12 mouse cellular contexts compared by ENCODE assay signal in genomic region chr5:115013436-115013835, GRCm38 (mm10). TPM values are rescaled to one million over a fixed set of nuclear protein-coding genes. Genes with fewer than 3 reads are reported as not detected.
DNase-seq lines count a peak whose midpoint lies in the region; ATAC-seq and TF ChIP-seq lines count a peak whose summit lies in the region.
"Had no signal": no experiment of that assay in that cellular context is flagged by ENCODE, and none has a peak within 500 bp of the region (broad histone marks: within the 10 kb centered on the region; RNA-seq: fewer than 3 reads in every experiment).

No protein-coding gene starts in this region.

- no peak for TF ChIP-seq CTCF in hindbrain, postnatal 0 days (IDR thresholded peaks at IDR 0.05; ENCODE audit: low read depth)

- H3K4me2 ChIP-seq in hindbrain, postnatal 0 days (ENCODE audit: low read depth, low read length) = peak overlapping the region; percentile 96
- H3K4me2 ChIP-seq in midbrain, embryonic 13.5 days (replicated peaks) = peak overlapping the region; percentile 97

- no peak for ATAC-seq in hindbrain, postnatal 0 days
- ATAC-seq in midbrain, embryonic 13.5 days = no peak

- no peak overlapping the region for H3K27ac ChIP-seq in brown adipose tissue, adult 24 weeks (replicated peaks; ENCODE audit: low read depth, low read length)
- no peak overlapping the region for H3K27ac ChIP-seq in hindbrain, postnatal 0 days
- H3K27ac ChIP-seq in midbrain, embryonic 13.5 days = no peak overlapping the region

- intact Hi-C loops in left cerebral cortex, postnatal 10 days (cut with DNase I) = loop anchor here (5.0 kb wide), 1 partner anchor 54 kb away; no protein-coding TSS in a partner anchor

- DNase-seq in heart, adult 11 months = peak; percentile 79
- no peak for DNase-seq in heart, adult 8-10 months (ENCODE audit: low spot score)
- DNase-seq in hindbrain, postnatal 0 days (ENCODE audit: low spot score) = no peak
- no peak for DNase-seq in gastrocnemius, adult 18-20 months (ENCODE audit: low spot score)
- DNase-seq in left cerebral cortex, postnatal 10 days (ENCODE audit: extremely low spot score in 1 of 2, low spot score in 2 of 2) = no peak
- no peak for DNase-seq in T-cell, adult 2 months (ENCODE audit: low spot score)
- DNase-seq: cerebellum, postnatal 14 days; right cerebral cortex, postnatal 25 days had no signal

- H3K4me3 ChIP-seq in brown adipose tissue, adult 24 weeks (ENCODE audit: insufficient read depth, low read depth, low read length) = peak overlapping the region; percentile 10; the same call in 1 of the 2 replicates
- no peak overlapping the region for H3K4me3 ChIP-seq in hindbrain, postnatal 0 days (ENCODE audit: low read length)
- peak overlapping the region; percentile 100 for H3K4me3 ChIP-seq in midbrain, embryonic 13.5 days (replicated peaks)

- H3K36me3 ChIP-seq in hindbrain, postnatal 0 days (ENCODE audit: insufficient read depth, low read length) = no peaks in the 10 kb centered on the region
- no peaks in the 10 kb centered on the region for H3K36me3 ChIP-seq in midbrain, embryonic 13.5 days

- H3K9me3 ChIP-seq in hindbrain, postnatal 0 days (ENCODE audit: low read length) = no peaks in the 10 kb centered on the region
- H3K9me3 ChIP-seq in midbrain, embryonic 13.5 days = no peaks in the 10 kb centered on the region

- no peaks in the 10 kb centered on the region for H3K27me3 ChIP-seq in hindbrain, postnatal 0 days (ENCODE audit: insufficient read depth, low read length)
- no peaks in the 10 kb centered on the region for H3K27me3 ChIP-seq in midbrain, embryonic 13.5 days

- H3K9ac ChIP-seq in hindbrain, postnatal 0 days (replicated peaks; ENCODE audit: low read length) = no peak overlapping the region
- peak overlapping the region; percentile 99; the same call in 1 of the 2 replicates for H3K9ac ChIP-seq in midbrain, embryonic 13.5 days (replicated peaks)

- H3K4me1 ChIP-seq in brown adipose tissue, adult 24 weeks (ENCODE audit: control insufficient read depth, insufficient read depth, insufficient read length, low read length) = peaks cover 23% of the 10 kb centered on the region
- H3K4me1 ChIP-seq in hindbrain, postnatal 0 days (ENCODE audit: insufficient read depth, low read length) = peaks cover 12% of the 10 kb centered on the region
- peaks cover 39% of the 10 kb centered on the region for H3K4me1 ChIP-seq in midbrain, embryonic 13.5 days (replicated peaks)

- WGBS in hindbrain, postnatal 0 days = 51% methylated on average over 3 of the region's 3 CpGs
- WGBS in midbrain, embryonic 13.5 days = 65% methylated on average over 3 of the region's 3 CpGs

RNA-seq across cellular contexts. Expression of gene Sppl3, which starts 2.5 kb away (rescaled TPM):
- 10 to 100 TPM; 26.3 to 31.9 (median 29.0) TPM for total RNA-seq in heart, adult 8-10 months (2022)
- polyA plus RNA-seq in brown adipose tissue, adult 24 weeks (2012; ENCODE audit: insufficient read depth, insufficient read length, missing spikeins) = 15.8 and 15.9 TPM in 2 replicates
- 136 and 147 TPM in 2 replicates for total RNA-seq in hindbrain, postnatal 0 days (2014; rRNA removed)
- 30.1 and 31.1 TPM in 2 replicates for polyA plus RNA-seq in hindbrain, postnatal 0 days (2015; fragmentation: Nextera tagmentation; extraction: Ambion mirVana)
- 17.6 TPM in 2 replicates for polyA plus RNA-seq in midbrain, embryonic 13.5 days (2015; fragmentation: Nextera tagmentation; extraction: Ambion mirVana)
- total RNA-seq in gastrocnemius, adult 18-20 months (2021) = 10 to 100 TPM; 17.7 to 20.4 TPM
- total RNA-seq in left cerebral cortex, postnatal 10 days (2021) = 100 to 1,000 TPM; 112 to 115 TPM

RNA-seq across cellular contexts. Expression of gene Hnf1a, which starts 42.5 kb away (rescaled TPM):
- not detected for total RNA-seq in heart, adult 8-10 months (2022)
- polyA plus RNA-seq in brown adipose tissue, adult 24 weeks (2012; ENCODE audit: insufficient read depth, insufficient read length, missing spikeins) = not detected in 2 replicates
- not detected in 2 replicates for total RNA-seq in hindbrain, postnatal 0 days (2014; rRNA removed)
- polyA plus RNA-seq in hindbrain, postnatal 0 days (2015; fragmentation: Nextera tagmentation; extraction: Ambion mirVana) = 0.05 TPM in 2 replicates
- polyA plus RNA-seq in midbrain, embryonic 13.5 days (2015; fragmentation: Nextera tagmentation; extraction: Ambion mirVana) = 0.06 TPM in 1 of 2 replicates, not detected in the other
- not detected for total RNA-seq in gastrocnemius, adult 18-20 months (2021)
- total RNA-seq in left cerebral cortex, postnatal 10 days (2021) = not detected
- total RNA-seq: granulocyte monocyte progenitor cell, adult 5-6 weeks; layer of hippocampus, postnatal 14 days had no signal
